Mouse (Mus musculus): ENCODE results near the gene Uba1. TPM values are rescaled to one million over a fixed set of nuclear protein-coding genes. Genes with fewer than 3 reads are reported as not detected.
A peak's percentile ranks its signal among the peaks of the same experiment; 100 is the strongest.

Gene Uba1
- polyA plus RNA-seq, 1 experiment from 2014 or later = 78.4 TPM

- Histone ChIP-seq H3K9me3 (ENCODE audit: low read length) (no peaks in the 10 kb centered on the region), H3K9ac (replicated peaks; ENCODE audit: low read depth) (peak within 1 kb of the TSS; percentile 73), H3K36me3 (ENCODE audit: insufficient read depth, low read length) (no peaks in the 10 kb centered on the region), H3K4me2 (replicated peaks; ENCODE audit: low read depth, low read length) (peak within 1 kb of the TSS; percentile 51), H3K4me3 (ENCODE audit: low read depth, low read length) (peak within 1 kb of the TSS; percentile 67), H3K27me3 (replicated peaks; ENCODE audit: insufficient read depth, low read length) (no peaks in the 10 kb centered on the region), H3K27ac (ENCODE audit: low read length) (peak within 1 kb of the TSS; percentile 96), H3K4me1 (ENCODE audit: insufficient read depth, low read depth, low read length) (no peaks in the 10 kb centered on the region)
- TF ChIP-seq EP300 (IDR thresholded peaks at IDR 0.05) (no peak), CTCF (IDR thresholded peaks at IDR 0.05) (no peak)
- 10% methylated on average over 16 of the region's 16 CpGs for WGBS
- DNase-seq (ENCODE audit: low spot score) = peak; percentile 97
- peak; percentile 94 for ATAC-seq
Observed at GRCm38 (mm10) chrX:20687519-20688067, 29.5 kb downstream of the Uba1 start, which contains the start of gene Cdk16. Cdk16 (plus strand) TSS chrX:20687954.

- Histone ChIP-seq H3K4me3 (ENCODE audit: low read depth, low read length) (peak overlapping the region; percentile 67), H3K27ac (ENCODE audit: low read length) (peak overlapping the region; percentile 96), H3K9ac (replicated peaks; ENCODE audit: low read depth) (peak overlapping the region; percentile 73), H3K27me3 (replicated peaks; ENCODE audit: insufficient read depth, low read length) (no peaks in the 10 kb centered on the region), H3K4me1 (ENCODE audit: insufficient read depth, low read depth, low read length) (no peaks in the 10 kb centered on the region), H3K9me3 (ENCODE audit: low read length) (no peaks in the 10 kb centered on the region), H3K4me2 (replicated peaks; ENCODE audit: low read depth, low read length) (peak overlapping the region; percentile 51), H3K36me3 (ENCODE audit: insufficient read depth, low read length) (no peaks in the 10 kb centered on the region)
- ATAC-seq (peak; percentile 90), DNase-seq (ENCODE audit: low spot score) (peak; percentile 90)
- WGBS = 21% methylated on average over 24 of the region's 33 CpGs
- TF ChIP-seq CTCF (IDR thresholded peaks at IDR 0.05) (no peak), EP300 (IDR thresholded peaks at IDR 0.05) (peak; percentile 37; the same call in 1 of the 2 replicates)
Observed at GRCm38 (mm10) chrX:20688068-20688547, 30.0 kb downstream of the Uba1 start.

GRCm38 (mm10) chrX:20688615-20689014 lies 30.5 kb downstream of the Uba1 start:
- Histone ChIP-seq H3K4me1 (ENCODE audit: insufficient read depth, low read depth, low read length) (no peaks in the 10 kb centered on the region), H3K9me3 (ENCODE audit: low read length) (no peaks in the 10 kb centered on the region), H3K27ac (ENCODE audit: low read length) (peak overlapping the region; percentile 96), H3K36me3 (ENCODE audit: insufficient read depth, low read length) (no peaks in the 10 kb centered on the region), H3K4me3 (ENCODE audit: low read depth, low read length) (peak overlapping the region; percentile 67), H3K27me3 (replicated peaks; ENCODE audit: insufficient read depth, low read length) (no peaks in the 10 kb centered on the region), H3K4me2 (replicated peaks; ENCODE audit: low read depth, low read length) (peak overlapping the region; percentile 51), H3K9ac (replicated peaks; ENCODE audit: low read depth) (peak overlapping the region; percentile 73)
- 5% methylated on average over 3 of the region's 35 CpGs for WGBS
- DNase-seq (ENCODE audit: low spot score) (peak; percentile 66), ATAC-seq (peak; percentile 27)
- TF ChIP-seq CTCF (IDR thresholded peaks at IDR 0.05) = peak; percentile 38
- TF ChIP-seq EP300 (IDR thresholded peaks at IDR 0.05) = no peak

- no peak for ATAC-seq
Observed at GRCm38 (mm10) chrX:20691566-20691965, 33.4 kb downstream of the Uba1 start.

GRCm38 (mm10) chrX:20692616-20693015 lies 34.5 kb downstream of the Uba1 start:
- Histone ChIP-seq H3K4me1 (ENCODE audit: insufficient read depth, low read depth, low read length) (no peaks in the 10 kb centered on the region), H3K4me2 (replicated peaks; ENCODE audit: low read depth, low read length) (no peak overlapping the region), H3K9ac (replicated peaks; ENCODE audit: low read depth) (no peak overlapping the region), H3K36me3 (ENCODE audit: insufficient read depth, low read length) (peaks cover 3% of the 10 kb centered on the region; the same call in 1 of the 2 replicates), H3K4me3 (ENCODE audit: low read depth, low read length) (no peak overlapping the region), H3K9me3 (ENCODE audit: low read length) (no peaks in the 10 kb centered on the region), H3K27me3 (replicated peaks; ENCODE audit: insufficient read depth, low read length) (no peaks in the 10 kb centered on the region), H3K27ac (ENCODE audit: low read length) (no peak overlapping the region)
- ATAC-seq (no peak), DNase-seq (ENCODE audit: low spot score) (no peak)
- 67% methylated on average over 1 of the region's 1 CpGs for WGBS
- no peak for TF ChIP-seq CTCF (IDR thresholded peaks at IDR 0.05)
- TF ChIP-seq EP300 (IDR thresholded peaks at IDR 0.05) = no peak

More at GRCm38 (mm10) chrX:20691566-20691965, 33.4 kb downstream of the Uba1 start:
- TF ChIP-seq EP300 (IDR thresholded peaks at IDR 0.05) = no peak
- TF ChIP-seq CTCF (IDR thresholded peaks at IDR 0.05) = no peak
- Histone ChIP-seq H3K4me3 (ENCODE audit: low read depth, low read length) (no peak overlapping the region), H3K9me3 (ENCODE audit: low read length) (no peaks in the 10 kb centered on the region), H3K4me2 (replicated peaks; ENCODE audit: low read depth, low read length) (no peak overlapping the region), H3K27ac (ENCODE audit: low read length) (no peak overlapping the region), H3K27me3 (replicated peaks; ENCODE audit: insufficient read depth, low read length) (no peaks in the 10 kb centered on the region), H3K9ac (replicated peaks; ENCODE audit: low read depth) (no peak overlapping the region), H3K36me3 (ENCODE audit: insufficient read depth, low read length) (peaks cover 3% of the 10 kb centered on the region; the same call in 1 of the 2 replicates), H3K4me1 (ENCODE audit: insufficient read depth, low read depth, low read length) (no peaks in the 10 kb centered on the region)
- no peak for DNase-seq (ENCODE audit: low spot score)
- WGBS = 45% methylated on average over 3 of the region's 3 CpGs

GRCm38 (mm10) chrX:20695842-20696241 lies 37.7 kb downstream of the Uba1 start:
- Histone ChIP-seq H3K4me3 (ENCODE audit: low read depth, low read length) (no peak overlapping the region), H3K27ac (ENCODE audit: low read length) (no peak overlapping the region), H3K4me2 (replicated peaks; ENCODE audit: low read depth, low read length) (no peak overlapping the region), H3K4me1 (ENCODE audit: insufficient read depth, low read depth, low read length) (no peaks in the 10 kb centered on the region), H3K36me3 (ENCODE audit: insufficient read depth, low read length) (peaks cover 3% of the 10 kb centered on the region; the same call in 1 of the 2 replicates), H3K27me3 (replicated peaks; ENCODE audit: insufficient read depth, low read length) (no peaks in the 10 kb centered on the region), H3K9ac (replicated peaks; ENCODE audit: low read depth) (no peak overlapping the region), H3K9me3 (ENCODE audit: low read length) (no peaks in the 10 kb centered on the region)
- WGBS = 84% methylated on average over 4 of the region's 4 CpGs
- TF ChIP-seq CTCF (IDR thresholded peaks at IDR 0.05) = no peak
- no peak for TF ChIP-seq EP300 (IDR thresholded peaks at IDR 0.05)
- DNase-seq (ENCODE audit: low spot score) (no peak), ATAC-seq (no peak)

All from lung, postnatal 0 days (tissue).